Mouse (Mus musculus) T-cell, adult 2 months (primary cell): ENCODE results near the gene Kif21b.

Experiments used
- DNase-seq: peaks from one replicate; pipeline ENCODE4 v3.0.0; 2022; ENCODE audit warnings: low spot score

Gene Kif21b

GRCm38 (mm10) chr1:136128944-136129589 is 2.1 kb upstream of the Kif21b start:
- no peak for DNase-seq

- DNase-seq: no peak
Observed at GRCm38 (mm10) chr1:136130107-136130506, 1.1 kb upstream of the Kif21b start.

- DNase-seq: no peak
Observed at GRCm38 (mm10) chr1:136131603-136132291, 558 bp downstream of the Kif21b start.

- DNase-seq: no peak
Observed at GRCm38 (mm10) chr1:136132386-136133201, 1.4 kb downstream of the Kif21b start.

DNA sequence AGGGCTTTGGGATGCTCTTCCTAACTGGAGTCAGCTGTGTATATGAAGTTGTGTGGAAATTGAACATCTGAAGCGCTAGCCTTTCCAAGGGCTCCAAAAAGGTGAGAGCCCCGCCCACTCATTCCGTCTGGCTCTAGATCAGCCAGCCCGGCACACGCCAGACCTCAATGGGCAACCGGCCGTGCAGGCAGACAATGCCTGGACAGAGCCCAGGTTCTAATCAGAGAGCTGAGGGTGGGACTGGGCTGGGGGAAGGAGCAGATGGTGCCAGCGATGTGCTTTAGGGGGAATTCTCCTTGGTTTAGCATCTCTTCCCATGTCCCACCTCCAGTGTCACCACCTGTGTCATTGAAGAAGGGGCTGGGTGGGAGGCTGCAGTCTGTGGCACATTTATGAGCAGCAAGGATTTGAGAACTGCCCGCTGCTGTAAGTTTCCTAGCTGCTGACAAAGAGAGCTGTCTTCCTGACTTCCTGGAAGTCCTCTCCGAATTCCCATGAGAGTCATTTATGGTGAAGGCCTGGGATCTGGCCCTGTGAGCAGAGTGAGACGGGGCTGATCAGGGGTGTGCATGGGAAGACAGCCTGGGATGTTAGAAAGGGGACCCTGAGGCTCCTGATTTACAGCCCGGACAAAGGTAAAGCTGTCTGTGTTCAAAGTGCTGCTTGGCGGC is 2.5 kb downstream of the Kif21b start:
- DNase-seq: no peak

GRCm38 (mm10) chr1:136134547-136134946 is 3.4 kb downstream of the Kif21b start:
- DNase-seq: no peak

- peak; percentile 90 for DNase-seq
Observed at GRCm38 (mm10) chr1:136135046-136135445, 3.9 kb downstream of the Kif21b start.

GRCm38 (mm10) chr1:136135777-136136444 is 4.7 kb downstream of the Kif21b start:
- DNase-seq: peak; percentile 58

DNA sequence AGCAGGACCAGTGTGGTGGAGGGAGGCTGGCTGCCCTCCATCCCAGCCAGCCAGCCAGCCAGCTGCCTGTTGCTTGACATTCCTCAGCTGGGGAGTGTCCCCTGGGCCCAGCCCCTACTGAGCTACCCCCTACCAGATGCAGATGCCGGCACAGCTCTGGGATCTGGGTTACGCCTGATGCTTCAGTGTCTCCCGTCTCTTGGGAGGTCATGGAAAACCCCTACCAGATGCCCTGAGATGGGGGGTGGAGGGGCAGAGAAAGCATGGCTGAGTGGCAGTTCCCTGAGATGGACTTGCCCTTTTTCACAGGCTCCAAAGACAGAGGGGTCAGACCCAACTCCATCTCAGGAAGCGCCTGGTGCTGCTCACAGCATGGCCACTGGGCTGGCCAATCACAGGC is 5.4 kb downstream of the Kif21b start:
- no peak for DNase-seq

DNA sequence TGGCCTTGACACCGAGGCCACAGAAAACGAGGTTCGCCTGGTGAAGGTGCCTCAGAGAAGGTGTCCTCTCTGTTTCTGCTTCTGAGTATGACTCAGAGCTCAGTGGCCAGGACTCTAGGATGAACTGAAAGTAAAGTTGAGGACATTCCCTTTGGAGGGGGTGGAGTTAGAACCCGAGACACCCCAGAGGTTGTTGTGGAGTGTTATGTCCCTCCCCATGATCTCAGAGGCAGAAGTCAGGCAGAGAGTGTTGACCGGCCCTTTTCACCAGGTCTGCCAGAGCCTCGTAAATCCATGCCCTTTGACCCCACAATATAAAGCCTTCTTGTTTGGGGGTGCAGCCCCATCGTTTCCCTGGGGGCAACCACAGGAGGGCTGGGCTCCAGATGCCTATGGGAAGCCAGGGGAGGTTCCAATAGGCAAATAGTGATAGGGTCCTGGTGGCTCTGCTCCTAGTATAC is 5.9 kb downstream of the Kif21b start:
- no peak for DNase-seq

- DNase-seq: peak; percentile 50
Observed at GRCm38 (mm10) chr1:136137575-136137974, 6.4 kb downstream of the Kif21b start.

DNA sequence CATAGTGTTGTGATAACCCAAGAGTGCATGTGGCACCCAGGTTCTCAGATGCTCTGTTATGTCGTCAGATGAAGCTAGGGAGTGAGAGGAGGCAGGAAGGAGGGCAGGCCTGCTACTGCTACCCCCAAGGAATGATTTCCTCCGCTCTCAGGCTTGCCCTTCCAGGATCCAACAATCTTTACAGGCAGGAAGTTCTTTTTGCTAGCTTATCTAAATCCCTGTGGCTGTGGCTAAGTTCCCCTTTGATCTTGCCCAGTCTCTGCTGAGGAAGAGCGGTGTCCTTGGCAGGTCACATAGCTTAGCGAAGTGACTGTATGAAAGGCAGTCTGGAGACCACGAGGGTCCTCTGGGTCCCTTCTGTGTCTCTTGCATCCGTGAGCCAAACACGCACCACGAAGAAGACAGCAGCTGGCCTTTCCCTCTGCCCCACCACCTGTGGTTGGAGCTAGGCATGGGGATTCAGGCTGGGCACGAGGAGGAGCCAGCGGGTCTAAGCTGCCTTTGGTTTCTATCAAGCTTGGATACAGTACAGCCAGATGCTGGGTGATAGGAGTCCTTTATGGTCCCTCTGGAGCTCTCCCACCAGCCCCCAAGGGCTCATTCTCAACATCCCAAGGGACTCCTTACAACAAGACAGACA is 7.1 kb downstream of the Kif21b start:
- no peak for DNase-seq

- peak; percentile 91 for DNase-seq
Observed at GRCm38 (mm10) chr1:136139990-136140640, 8.9 kb downstream of the Kif21b start.

DNA sequence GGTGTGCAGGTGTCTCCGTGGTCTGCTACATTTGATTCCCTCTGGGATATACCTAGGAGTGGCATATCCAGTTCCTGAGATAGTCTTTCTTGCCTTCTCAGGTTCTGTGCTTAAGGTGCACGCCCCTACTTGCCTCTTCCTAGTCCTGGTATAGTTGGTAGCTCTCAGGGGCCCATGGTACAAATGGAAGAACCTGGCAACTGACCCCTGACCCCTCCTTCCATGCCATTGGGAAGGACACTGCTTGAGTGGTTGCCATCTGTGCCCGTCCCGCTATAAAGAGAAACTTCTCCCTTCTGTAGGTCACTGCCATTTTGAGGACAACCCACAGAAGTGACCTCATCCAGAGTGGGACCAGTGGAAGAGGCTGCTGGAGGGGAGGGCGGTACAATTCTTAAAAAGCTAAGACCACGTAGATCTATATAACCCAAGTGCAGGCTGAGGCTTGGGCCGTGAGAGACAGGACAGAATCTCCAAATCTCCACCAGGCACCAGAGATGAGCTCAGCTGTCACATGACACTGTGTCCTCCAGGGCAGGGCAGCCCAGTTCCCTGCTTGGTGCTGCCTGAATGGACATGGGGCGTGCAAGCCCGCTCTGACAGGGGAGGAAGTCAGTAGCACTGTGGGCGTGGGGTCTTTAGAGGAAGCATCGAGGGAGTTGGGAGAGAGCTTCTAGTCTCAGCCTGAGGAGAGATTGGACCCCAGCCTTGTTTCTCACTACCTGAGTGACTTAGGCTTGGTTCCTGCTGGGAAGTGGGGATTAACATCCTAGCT is 10.2 kb downstream of the Kif21b start:
- DNase-seq: no peak

DNA sequence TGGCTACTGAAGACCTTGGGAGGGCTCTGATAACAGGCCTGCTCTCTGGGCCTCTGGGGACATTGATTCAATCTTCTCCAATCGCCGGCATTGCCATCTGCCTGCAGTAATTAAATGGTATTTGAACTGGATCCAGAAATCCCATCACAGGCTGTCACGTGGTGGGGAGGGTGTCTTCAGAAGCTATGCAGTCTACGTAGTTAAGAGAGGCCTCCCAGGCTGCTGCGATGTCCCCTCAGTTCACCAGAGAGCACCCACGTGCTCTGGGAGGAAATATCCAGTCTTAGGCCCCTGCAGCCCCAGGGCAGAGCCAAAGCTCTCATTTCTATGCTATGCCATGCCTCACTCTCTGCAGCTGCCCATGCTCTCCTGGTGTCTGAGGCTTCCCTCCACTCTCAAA is 11.1 kb downstream of the Kif21b start:
- no peak for DNase-seq

DNA sequence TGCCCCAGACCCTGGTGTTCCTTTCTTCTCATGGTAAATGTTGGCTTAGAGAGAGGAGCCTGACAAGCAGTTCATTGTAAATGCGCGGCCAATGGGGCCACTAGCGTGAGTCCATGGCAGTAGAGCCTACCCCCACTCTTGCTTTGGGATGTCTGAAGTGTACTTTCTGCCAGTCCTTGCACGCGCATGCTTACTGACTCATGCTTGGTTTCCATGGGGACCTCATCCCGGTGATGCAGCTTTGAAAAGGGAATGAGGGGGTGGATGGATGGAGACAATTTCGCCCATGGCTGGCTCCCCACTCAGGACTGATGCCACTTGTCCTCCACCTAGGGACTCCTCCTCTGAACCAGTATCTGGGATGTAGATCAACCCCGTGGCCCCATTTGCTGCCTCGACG is 12.3 kb downstream of the Kif21b start:
- DNase-seq: no peak

DNA sequence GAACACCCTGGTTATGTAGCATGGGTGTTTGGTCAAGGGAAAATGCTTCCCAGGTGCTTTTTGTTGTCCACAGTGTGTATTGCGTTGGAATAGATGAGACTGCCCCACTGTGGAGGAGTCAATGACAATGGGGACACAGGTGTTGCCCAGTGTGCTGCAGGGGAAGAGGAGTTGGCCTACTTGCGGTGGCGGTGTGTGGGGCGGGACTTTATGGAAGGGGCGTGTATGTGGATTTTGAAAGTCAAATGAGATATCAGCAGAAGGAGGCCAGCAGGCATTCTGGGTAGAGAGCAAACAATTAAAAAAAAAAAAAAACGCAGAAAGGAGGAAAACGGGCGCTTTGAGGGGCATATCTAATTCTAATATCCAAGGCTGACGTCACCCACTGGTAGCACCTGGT is 18.5 kb downstream of the Kif21b start:
- no peak for DNase-seq

DNA sequence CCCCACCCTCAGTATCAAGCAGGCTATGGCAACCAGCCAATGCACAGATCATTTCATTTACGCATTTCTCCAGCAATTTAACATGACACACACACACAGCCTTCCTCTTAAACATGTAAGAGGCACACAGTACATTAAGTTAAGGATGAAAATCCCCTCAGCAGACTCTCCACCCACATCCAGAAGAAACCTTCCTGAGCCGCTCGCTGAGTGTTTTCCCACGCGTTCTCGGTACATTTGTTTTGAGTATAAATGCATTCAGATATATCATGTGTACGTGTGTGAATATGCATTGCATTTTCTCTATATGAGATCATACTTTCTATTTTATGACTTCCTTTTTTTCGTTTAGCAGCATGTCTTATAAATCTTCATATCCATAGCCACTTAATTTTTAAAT is 20.2 kb downstream of the Kif21b start:
- no peak for DNase-seq

DNA sequence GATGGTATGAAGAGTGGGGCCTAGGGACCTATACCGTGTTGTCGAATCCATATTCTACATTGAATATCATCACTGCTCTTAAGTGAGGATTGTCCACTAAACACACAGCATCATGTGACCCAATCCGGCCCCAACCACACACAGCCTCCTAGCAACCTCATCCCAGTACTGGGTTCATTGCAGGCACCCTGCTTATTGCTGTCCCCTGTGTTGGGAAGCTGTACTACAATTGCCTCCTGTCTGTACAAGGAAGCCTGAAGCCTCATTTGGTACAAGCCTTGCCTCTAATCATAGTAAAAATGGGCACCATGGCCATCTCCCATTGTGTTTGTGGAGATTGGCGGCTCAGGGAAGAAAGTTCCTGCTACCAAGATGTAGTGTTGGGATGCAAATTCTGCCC is 25.1 kb downstream of the Kif21b start:
- no peak for DNase-seq

- DNase-seq: no peak
Observed at GRCm38 (mm10) chr1:136156951-136157350, 25.8 kb downstream of the Kif21b start.
